Mouse (Mus musculus) granulocyte monocyte progenitor cell, adult 5-6 weeks (primary cell): ENCODE results near the gene Syt16. TPM values are rescaled to one million over a fixed set of nuclear protein-coding genes. Genes with fewer than 3 reads are reported as not detected.

Experiments used
- ATAC-seq: replicated peaks from 2 replicates; pipeline ENCODE4 v1.8.0; 2016; ENCODE audit warnings: mild to moderate bottlenecking, moderate TSS enrichment, inconsistent platforms; ENCODE audit not compliant: poor library complexity, severe bottlenecking
- total RNA-seq, 2 experiments: library from RNA; stranded (forward) in 1 of 2; stranded (reverse) in 1 of 2; fragments of 200-712, 200-1000 nt in 1 of 2; fragments of >200 nt in 1 of 2; fragmentation: Nextera tagmentation in 1 of 2; gene quantifications; 2 replicates each; pipeline ENCODE4 v1.2.3; 2014 to 2017

The Syt16 gene
- total RNA-seq, 2 experiments from 2014 or later = not detected

DNA sequence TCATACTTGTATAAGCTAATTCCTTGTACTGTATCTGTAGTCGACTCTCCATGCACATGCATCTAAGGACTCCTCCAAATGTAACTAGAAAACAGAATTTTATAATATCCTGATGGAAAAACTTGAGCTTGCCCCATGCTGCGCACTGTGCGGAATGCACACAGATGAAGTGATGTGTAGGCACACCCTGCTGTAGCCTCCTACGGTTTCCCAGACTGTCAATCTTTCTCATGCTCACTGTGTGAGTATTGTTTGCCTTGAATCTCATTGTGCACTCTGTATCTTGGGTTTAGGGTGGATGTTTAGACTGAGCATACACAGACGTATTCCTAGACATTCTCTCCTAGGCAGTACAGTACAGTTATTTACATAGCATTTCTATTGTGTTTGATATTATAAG, 203.9 kb downstream of the Syt16 start:
- no peak for ATAC-seq

DNA sequence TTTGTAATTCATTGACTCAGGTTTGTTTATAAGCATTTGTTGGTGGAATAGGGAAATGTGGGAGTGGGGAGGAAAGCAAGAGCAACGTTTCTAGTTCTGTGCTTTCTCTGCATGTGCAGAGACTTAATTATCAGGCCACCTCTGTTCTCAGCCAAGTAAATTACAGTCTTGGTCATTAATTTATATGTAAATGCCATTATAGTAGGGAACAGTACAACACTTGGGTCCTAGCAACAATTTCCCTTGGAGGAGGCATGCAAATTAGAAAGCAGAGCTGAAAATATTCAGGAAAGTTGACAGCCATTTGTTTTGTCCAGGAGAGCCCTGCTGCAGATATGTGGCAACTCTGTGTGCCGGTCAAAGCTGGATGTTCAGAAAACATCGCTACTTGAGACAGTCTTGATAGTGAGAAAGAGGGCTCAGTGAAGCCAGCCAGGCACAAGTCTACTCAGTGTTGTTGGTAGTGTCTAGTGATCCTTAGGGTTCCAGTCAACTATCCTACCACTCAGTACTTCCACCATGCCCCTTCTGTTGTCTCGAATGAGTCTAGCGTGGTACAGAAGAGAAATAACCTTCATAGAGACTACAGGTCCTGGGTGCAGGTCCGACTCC, 205.1 kb downstream of the Syt16 start:
- no peak for ATAC-seq

DNA sequence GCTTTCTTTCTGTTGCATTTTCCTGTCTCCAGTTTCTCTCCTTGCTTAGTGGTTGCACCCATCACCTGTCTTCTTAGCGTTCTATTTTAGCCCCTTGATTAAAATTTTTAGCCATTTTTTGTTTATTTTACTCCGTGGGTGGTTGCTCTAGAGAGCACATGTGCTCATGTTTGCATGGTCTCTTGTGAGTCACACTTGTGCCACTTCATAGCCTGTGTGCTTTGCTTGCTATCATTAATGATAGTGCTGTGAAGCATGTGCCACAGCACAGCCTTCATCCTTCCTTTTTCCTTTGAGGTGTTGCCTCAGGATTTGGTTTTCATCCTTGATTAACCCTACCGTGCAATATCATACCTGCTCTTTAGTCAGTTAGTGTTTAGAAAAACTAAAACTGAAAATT, 214.7 kb downstream of the Syt16 start:
- no peak for ATAC-seq

DNA sequence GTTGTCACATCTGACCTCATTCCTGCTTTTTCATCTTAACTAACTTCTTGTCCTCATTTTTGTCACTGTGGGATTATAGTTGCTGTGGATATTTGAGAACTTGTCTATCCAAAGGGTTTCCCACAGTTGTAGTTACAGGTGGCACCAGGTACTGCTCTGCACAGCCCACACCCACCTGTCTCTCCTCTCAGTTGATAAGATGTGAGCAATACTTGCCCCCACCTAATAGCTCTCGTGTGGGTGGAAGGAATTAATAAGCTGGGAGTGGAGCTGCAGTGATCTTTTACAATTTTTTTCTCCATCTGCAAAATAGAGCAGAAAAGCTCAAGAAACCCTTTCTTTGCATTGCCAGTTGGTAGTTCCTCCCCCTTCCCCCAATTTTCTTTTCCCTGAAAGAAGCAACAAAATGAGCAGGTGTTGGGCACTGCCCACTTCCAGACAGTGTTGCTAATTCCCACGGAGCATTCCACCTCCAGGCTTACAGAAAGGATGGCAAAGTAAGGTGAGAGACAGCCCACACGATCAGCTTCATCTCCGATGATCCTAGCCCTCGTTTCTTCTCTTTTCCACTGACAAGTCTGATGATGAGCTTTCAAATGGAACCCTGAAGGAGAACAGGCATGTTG, 218.8 kb downstream of the Syt16 start:
- ATAC-seq = no peak

DNA sequence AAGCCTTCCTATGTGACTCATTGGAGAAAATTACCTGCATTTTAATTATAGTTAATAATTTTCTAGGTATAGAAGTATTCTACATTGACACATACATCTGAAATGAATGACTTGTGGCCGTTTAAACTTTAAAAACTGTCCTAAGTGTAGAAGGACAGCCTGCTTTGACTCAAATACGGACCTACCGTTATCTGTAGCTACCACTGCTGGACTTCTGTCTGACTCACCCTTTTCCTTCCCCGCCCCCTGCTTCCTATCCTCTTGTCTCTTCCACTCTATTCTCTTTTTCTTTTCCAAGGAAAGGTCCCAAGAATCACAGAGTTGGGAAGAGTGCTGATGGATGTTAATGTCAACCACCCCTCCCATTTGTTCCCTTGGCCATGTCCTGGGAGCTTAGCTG, 222.4 kb downstream of the Syt16 start:
- no peak for ATAC-seq

DNA sequence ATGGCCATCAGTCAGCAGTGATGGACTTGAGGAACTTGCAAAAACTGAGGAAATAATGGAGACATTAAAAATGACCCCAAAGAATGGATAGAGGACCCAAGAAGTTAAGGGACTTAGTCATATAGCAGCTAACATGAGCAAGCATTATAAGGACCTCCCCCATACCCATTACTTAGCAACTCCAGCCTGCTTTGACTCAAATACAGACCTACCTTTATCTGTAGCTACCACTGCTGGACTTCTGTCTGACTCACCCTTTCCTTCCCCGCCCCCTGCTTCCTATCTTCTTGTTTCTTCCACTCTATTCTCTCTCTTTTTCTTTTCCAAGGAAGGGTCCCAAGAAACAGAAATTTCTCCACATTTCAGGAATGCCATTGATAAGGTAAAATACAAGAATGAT, 223.2 kb downstream of the Syt16 start:
- ATAC-seq = no peak

DNA sequence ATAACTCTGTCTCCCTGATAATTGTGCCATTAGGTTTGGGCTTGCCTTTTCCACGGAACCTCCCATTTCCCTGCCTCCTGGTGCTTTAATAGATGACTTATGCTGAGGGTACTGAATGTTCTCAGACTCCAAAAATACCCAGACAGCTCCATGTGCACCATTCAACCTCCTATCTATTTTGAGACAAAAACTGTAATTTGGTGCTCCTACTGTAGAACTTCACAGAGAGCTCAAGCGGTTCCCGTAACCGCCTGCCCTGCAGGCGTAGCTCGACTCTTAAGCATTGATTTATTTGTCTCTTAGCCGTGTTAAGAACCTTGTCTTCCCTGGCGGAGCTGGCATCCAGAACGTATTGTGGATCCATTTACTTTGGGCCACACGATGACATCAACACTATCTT, 233.3 kb downstream of the Syt16 start:
- no peak for ATAC-seq

DNA sequence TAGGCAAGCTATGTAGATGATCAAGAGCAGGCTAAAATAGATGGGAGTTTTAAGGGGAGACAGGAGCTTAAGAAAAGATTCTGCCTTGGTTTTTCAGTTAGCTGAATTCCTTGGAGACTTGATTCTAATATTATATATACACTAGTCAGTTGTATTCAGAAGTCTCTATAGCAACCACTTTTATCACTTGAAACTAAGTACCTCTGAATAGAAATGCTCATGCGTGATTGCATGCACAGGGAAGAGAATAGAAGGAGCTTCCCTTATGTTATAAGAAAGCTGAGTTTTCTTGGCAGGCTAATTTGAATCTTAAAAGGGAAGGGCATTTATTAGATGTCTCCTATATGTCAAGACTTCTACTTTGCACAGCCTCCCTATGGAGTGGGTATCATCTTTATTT, 235.4 kb downstream of the Syt16 start:
- no peak for ATAC-seq

DNA sequence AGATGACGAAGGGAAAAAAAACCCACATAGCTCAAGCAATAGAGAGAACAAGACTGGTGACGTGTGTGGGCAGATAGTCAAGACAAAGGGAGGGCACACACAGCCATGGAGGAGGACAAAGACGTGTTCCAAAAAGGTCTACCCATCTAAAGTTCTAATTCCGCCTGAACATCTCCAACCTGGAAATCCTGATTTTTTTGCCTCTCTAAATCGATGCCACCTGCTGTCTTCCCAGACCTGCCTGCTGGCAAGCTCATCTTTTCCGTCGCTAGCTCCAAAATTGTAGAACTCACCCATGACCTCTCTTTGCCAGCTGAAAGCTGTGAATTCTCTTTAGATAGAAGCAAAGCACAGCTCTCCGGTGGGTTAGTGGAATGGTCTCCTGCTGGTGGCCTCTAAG, 238.7 kb downstream of the Syt16 start:
- ATAC-seq = no peak

DNA sequence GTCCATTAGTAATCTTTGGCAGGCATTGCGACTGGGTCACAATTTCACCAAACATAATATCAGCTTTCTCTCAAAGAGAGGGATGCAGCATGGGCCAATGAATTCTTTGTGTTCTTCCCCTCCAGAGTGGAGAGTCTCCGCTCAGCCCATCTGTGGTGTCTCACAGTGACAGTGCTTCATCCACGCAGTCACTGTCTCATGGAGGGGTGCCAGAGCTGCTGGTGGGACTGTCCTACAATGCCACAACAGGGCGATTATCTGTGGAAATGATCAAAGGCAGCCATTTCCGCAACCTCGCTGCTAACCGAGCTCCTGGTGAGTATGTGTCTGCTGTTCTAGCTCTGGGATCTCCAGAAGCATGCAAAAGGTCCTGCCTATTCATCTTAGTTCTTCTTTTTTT, 240.6 kb downstream of the Syt16 start:
- no peak for ATAC-seq

DNA sequence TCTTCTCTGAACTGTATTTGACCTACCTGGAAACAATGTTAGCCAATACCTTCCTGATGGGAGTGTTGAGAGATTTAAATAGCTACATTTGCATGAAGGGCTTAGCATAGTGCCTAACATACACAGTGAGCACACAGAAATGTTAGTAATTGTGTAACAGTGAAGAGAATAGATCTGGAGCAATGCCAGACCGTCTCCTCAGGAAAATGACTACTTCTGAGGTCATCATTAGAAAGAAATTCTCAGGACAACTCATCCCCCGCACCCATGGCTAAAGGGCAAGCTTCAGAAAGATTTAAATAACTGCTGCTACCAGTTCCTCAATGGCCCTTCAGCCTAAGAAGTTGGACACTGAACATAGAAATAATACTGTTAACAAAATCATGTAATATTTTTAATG, 241.3 kb downstream of the Syt16 start:
- ATAC-seq = no peak

DNA sequence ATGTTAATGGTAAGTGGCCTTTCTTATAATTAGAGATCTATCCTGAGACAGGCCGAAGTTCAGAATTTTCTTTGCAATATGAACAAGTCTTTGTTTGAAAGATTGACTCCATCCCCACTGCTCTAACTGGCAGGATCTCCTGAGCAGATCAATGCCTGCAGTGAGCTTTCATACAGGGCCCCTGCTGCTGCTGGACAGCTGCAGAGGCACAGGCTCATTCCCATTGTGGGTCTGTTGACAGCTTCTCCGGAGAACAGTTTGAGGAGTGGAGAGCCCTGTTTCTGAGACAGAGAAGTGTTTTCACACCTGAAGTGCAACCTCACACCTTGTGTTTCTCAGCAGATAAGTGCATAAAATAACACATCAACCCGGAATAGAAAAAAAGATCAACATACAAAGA, 267.4 kb downstream of the Syt16 start:
- no peak for ATAC-seq

DNA sequence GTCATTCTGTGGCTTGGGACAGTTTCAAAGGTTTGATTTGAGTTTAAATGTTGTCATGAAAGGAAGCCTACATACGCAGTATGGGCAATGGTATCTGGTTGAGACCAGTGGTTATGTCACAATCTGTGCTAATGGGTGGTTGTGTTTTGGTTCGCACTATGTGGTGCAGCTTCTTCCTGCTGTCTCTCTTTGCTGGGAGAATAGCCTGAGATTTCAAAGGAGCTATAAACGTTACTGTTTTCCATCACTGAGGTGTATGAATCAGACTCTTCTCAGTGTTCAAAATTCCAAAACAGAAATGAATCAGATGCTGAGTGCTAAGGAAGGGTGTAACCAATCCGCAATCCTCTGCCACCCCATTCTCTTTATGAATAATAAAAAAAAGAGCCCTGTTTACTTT, 269.6 kb downstream of the Syt16 start:
- ATAC-seq = no peak

DNA sequence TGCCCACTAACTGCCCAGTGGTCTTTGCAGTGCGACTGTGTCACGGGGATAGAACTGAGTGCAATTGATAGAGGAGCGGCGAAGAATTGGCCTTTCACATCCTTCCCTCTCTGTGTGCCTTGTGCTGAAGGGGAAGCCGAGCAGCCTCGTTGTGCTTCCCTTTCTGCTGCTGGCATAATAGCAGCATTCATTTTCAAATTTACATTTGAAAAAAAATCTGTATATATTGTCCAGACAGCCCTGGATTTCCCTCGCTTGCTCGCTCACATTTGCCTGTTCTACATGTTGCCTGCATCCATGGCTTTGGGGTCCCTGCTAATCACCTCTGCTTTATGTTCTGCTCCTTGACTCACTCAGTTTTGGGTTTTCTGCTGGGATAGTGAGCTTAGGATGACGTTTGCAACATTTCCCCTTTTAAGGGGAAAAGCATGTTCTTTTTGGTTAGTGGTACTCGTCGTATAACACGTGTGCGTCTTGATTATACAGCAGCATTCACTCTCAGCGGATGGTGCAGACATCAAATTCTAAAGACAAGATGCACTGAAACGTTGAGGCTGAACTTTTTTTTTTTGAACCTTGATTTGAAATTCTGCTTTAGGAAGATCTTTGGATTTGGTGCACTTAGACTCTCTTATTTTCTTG, 271.3 kb downstream of the Syt16 start:
- no peak for ATAC-seq

DNA sequence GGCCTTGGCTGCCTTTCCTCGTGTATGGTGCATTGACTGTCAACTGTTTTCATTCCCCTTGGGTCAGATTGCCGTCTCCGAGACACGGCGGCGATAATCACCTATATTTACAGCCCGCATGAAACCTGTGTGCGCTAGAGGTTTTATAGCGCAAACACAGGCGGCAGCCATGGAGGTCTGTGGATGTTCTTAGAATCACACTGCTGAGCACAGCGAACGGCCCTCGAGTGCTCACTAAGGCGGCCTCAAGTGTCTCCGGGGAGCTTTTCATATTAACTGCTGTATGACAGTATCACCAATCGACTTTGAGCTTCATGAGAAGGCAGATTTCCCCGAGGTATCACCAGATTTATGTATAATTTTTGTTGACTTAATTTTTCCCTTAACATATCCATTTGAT, 275.1 kb downstream of the Syt16 start:
- ATAC-seq = no peak

DNA sequence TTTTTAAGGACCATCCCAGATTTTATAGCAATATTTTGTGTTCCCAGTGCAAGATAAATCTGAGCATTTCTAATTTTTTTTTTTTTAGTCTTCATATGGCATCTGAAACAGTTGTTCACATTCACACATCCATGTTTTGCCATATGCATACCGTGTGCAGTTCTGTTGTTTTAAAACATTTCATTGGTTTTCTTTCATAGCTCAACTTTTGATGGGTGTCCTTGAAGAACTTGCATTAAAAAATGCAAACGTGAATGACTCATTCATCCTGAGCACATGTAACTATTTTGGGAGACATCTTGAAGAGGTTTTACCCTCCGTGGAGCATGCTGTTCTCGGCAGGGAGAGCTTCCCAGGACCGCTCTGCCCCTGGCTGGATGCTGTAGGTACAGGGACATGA, 279.8 kb downstream of the Syt16 start:
- ATAC-seq = no peak

DNA sequence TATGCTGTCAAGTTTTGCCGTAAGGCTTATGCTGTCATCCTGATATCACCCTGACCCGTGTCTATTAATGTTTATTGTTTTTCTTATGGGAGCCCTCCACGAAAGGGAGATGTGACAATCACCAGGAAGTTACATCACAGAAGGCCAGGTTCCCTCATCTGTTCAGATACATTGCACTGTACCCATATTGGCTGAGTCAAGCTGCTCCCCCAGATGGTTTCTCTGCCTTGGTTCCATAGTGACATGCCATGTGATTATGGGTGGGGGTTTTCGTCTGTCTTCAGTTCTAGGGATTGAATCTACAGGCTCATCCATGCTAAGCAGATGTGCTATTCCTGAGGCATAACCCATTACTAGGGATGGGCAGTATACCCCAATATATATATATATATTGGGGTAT, 283.9 kb downstream of the Syt16 start:
- no peak for ATAC-seq

DNA sequence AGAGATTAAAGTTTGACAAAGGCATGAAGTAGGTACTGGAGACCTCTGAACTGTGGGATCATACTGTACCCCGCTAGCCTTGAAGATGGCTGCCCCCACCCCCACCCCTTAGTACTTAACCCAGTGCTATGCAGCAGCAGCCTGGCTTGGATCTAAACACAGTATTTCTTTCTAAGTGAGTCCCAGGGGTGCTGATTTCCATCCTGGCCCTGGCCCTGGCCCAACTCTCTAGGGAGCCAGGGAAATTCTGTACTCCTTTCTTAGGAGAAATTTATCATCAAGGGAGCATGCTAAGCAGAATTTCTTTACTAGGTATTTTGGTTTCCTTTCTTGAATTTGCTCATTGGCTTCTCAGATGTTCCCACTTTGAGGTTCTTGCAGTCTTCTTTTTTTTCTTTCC, 285.4 kb downstream of the Syt16 start:
- ATAC-seq = no peak

DNA sequence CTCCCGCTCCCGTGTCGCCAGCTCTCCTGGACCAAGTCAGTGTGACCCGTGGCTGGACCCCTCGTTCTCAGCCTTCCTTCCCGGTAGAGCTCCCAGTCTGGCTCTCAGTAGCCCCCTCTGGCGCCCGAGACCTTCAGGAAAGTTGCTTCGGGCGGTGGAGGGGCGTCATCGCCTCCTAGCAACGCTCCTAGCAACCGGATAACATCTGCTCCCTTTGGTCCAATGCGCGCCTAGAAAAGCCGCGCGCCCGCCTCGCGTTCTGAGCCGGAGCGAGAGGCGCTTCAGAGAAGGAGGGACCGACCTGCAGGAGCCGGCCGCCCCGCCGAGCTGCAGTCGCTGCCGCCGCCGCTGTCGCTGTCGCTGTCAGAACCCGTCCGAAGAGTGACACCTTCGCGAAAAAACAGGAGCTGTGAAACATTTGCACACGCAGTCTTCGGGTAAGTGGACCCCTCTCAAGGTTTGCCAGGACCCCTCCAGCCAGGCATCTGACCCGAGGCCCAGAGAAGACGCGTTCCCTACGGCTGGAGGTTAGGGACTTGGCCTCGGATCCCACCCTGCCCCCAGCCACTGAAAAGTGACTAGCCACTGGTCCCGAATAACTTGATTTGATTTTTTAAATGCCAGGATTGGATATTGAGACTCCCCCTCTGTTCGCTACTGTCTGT, 286.7 kb downstream of the Syt16 start:
- peak; percentile 70 for ATAC-seq

DNA sequence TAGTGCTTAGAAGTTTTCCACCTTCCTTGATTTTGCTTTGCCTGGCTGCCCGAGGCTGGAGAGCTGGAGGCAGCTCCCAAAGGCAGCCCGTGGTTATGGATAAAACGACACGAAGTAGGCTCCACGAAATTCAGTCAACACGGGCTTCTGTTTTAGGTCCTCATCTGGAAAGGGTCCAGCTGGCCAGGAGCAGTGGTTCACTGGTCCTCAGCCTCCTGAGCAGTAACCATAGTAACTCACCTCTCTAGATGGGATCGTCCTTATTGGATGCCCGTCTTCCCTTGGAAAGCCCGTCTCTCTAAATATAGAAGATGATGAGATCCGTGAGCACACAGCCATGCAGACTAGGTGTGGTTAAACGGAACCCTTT, 287.2 kb downstream of the Syt16 start:
- ATAC-seq = no peak

DNA sequence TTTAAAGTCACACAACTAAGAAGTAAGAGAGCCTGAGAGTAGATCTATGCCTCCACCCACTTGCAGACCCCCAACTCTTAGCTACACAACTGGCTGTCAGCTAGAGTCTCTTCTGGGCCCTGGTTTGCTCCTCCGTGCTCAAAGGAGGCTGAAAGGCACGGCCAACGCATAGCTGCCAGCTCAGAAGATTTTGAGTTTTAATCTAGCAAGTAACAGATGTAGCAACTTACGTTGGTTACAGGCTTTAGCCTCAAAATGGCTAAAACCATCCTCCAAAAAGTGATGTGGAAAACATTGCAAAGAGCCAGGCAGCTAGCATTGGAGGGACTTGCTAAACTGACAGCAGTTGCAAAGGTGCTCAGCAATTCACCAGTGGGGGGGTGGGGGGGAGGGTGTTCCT, 293.5 kb downstream of the Syt16 start:
- ATAC-seq = no peak

DNA sequence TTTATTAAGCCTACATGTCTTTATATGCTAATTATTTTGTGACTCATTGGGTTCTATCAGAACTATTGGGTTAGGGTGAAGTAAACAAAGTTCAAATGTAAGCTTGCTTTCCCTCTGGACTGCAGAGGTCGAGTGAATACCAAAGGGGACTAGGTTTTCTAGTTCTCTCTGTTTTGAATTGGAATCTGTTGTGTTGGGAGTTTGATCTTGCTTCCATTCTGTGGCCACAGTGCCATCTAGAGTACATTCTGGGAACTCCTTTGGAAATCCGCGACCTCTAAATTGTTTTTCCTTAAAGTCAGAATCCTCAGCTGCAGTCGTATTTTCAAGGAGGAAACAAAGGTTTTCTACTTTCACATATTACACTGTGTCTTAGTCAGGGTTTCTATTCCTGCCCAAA, 296.2 kb downstream of the Syt16 start:
- peak; percentile 61 for ATAC-seq
